In genomic region chr6:142387755-142388271, GRCm38 (mm10) we compare ENCODE assay signal across 7 mouse cellular contexts. TPM values are rescaled to one million over a fixed set of nuclear protein-coding genes. Genes with fewer than 3 reads are reported as not detected.
DNase-seq lines count a peak whose midpoint lies in the region; ATAC-seq lines count a peak whose summit lies in the region.

No protein-coding gene starts in this region.

- peak overlapping the region; percentile 73 for H3K4me2 ChIP-seq in embryonic facial prominence, embryonic 13.5 days
- H3K4me2 ChIP-seq in limb, embryonic 12.5 days = peak overlapping the region; percentile 68
- H3K4me2 ChIP-seq in stomach, embryonic 16.5 days (ENCODE audit: low read depth, low read length) = peak overlapping the region; percentile 65

- DNase-seq in spleen, postnatal 14 days (ENCODE audit: low spot score in 2 of 2) = no peak
- no peak for DNase-seq in gastrocnemius, postnatal 25 days

- H3K4me3 ChIP-seq in megakaryocyte, embryonic 14.5 days (replicated peaks) = peak overlapping the region; percentile 99
- H3K4me3 ChIP-seq in embryonic facial prominence, embryonic 13.5 days = peak overlapping the region; percentile 98
- H3K4me3 ChIP-seq in limb, embryonic 12.5 days (replicated peaks) = peak overlapping the region; percentile 98
- peak overlapping the region; percentile 69 for H3K4me3 ChIP-seq in stomach, embryonic 16.5 days (replicated peaks; ENCODE audit: low read length)

- peaks cover 35% of the 10 kb centered on the region for H3K36me3 ChIP-seq in megakaryocyte, embryonic 14.5 days (replicated peaks; ENCODE audit: low read length)
- peaks cover under 1% of the 10 kb centered on the region for H3K36me3 ChIP-seq in embryonic facial prominence, embryonic 13.5 days
- H3K36me3 ChIP-seq in limb, embryonic 12.5 days = peaks cover under 1% of the 10 kb centered on the region; the same call in 1 of the 2 replicates
- H3K36me3 ChIP-seq in stomach, embryonic 16.5 days (ENCODE audit: control insufficient read depth, insufficient read depth, low read length) = no peaks in the 10 kb centered on the region

- H3K4me1 ChIP-seq in megakaryocyte, embryonic 14.5 days = peaks cover 41% of the 10 kb centered on the region
- H3K4me1 ChIP-seq in embryonic facial prominence, embryonic 13.5 days = peaks cover 20% of the 10 kb centered on the region
- H3K4me1 ChIP-seq in limb, embryonic 12.5 days (replicated peaks) = peaks cover 27% of the 10 kb centered on the region
- H3K4me1 ChIP-seq in stomach, embryonic 16.5 days (ENCODE audit: control insufficient read depth, insufficient read depth, low read length) = peaks cover 4% of the 10 kb centered on the region; the same call in 1 of the 2 replicates

- no peaks in the 10 kb centered on the region for H3K27me3 ChIP-seq in megakaryocyte, embryonic 14.5 days (replicated peaks)
- H3K27me3 ChIP-seq in embryonic facial prominence, embryonic 13.5 days = no peaks in the 10 kb centered on the region
- no peaks in the 10 kb centered on the region for H3K27me3 ChIP-seq in limb, embryonic 12.5 days
- H3K27me3 ChIP-seq in stomach, embryonic 16.5 days (ENCODE audit: control insufficient read depth, insufficient read depth, low read length) = no peaks in the 10 kb centered on the region

- no peak for ATAC-seq in megakaryocyte, adult 5-6 weeks (ENCODE audit: poor library complexity, severe bottlenecking)
- no peak for ATAC-seq in embryonic facial prominence, embryonic 13.5 days (ENCODE audit: insufficient number of reproducible peaks, insufficient read depth, low FRiP score, low TSS enrichment, low read depth)
- ATAC-seq in limb, embryonic 12.5 days (ENCODE audit: insufficient number of reproducible peaks, insufficient read depth, low FRiP score, low TSS enrichment, low read depth) = no peak
- ATAC-seq in stomach, embryonic 16.5 days (ENCODE audit: insufficient read depth, low FRiP score) = no peak

- H3K27ac ChIP-seq in embryonic facial prominence, embryonic 13.5 days = no peak overlapping the region
- no peak overlapping the region for H3K27ac ChIP-seq in limb, embryonic 12.5 days
- H3K27ac ChIP-seq in stomach, embryonic 16.5 days (ENCODE audit: low read length) = no peak overlapping the region

- H3K9me3 ChIP-seq in megakaryocyte, embryonic 14.5 days = no peaks in the 10 kb centered on the region
- H3K9me3 ChIP-seq in embryonic facial prominence, embryonic 13.5 days = no peaks in the 10 kb centered on the region
- H3K9me3 ChIP-seq in limb, embryonic 12.5 days = no peaks in the 10 kb centered on the region
- no peaks in the 10 kb centered on the region for H3K9me3 ChIP-seq in stomach, embryonic 16.5 days (replicated peaks; ENCODE audit: control insufficient read depth, low read length)

- WGBS in embryonic facial prominence, embryonic 13.5 days = 18% methylated on average over 8 of the region's 8 CpGs
- 24% methylated on average over 8 of the region's 8 CpGs for WGBS in limb, embryonic 12.5 days
- 14% methylated on average over 8 of the region's 8 CpGs for WGBS in stomach, embryonic 16.5 days

- H3K9ac ChIP-seq in embryonic facial prominence, embryonic 13.5 days = peak overlapping the region; percentile 93
- H3K9ac ChIP-seq in limb, embryonic 12.5 days (replicated peaks) = peak overlapping the region; percentile 88
- H3K9ac ChIP-seq in stomach, embryonic 16.5 days (ENCODE audit: low read length) = peak overlapping the region; percentile 88

RNA-seq across cellular contexts. Expression of gene Golt1b, which starts 0.8 kb away (rescaled TPM):
- 19.9 TPM in 2 replicates for polyA plus RNA-seq in megakaryocyte, embryonic 14.5 days (2012; ENCODE audit: insufficient read depth, low replicate concordance)
- 26.3 and 27.7 TPM in 2 replicates for total RNA-seq in megakaryocyte, adult 5-6 weeks (2015)
- total RNA-seq in megakaryocyte, adult 5-6 weeks (2017) = 30.0 and 31.5 TPM in 2 replicates
- polyA plus RNA-seq in embryonic facial prominence, embryonic 13.5 days (2015; fragmentation: Nextera tagmentation; extraction: Ambion mirVana) = 121 and 125 TPM in 2 replicates
- 116 and 118 TPM in 2 replicates for polyA plus RNA-seq in limb, embryonic 12.5 days (2016; fragmentation: Nextera tagmentation; extraction: Ambion mirVana)
- polyA plus RNA-seq in stomach, embryonic 16.5 days (2015; fragmentation: Nextera tagmentation; extraction: Ambion mirVana) = 84.8 and 91.8 TPM in 2 replicates
- 10 to 100 TPM; 13.0 to 16.5 TPM for total RNA-seq in gastrocnemius, postnatal 25 days (2021)

RNA-seq across cellular contexts. Expression of gene Recql, which starts 0.9 kb away (rescaled TPM):
- polyA plus RNA-seq in megakaryocyte, embryonic 14.5 days (2012; ENCODE audit: insufficient read depth, low replicate concordance) = 2.8 TPM in 1 of 2 replicates, not detected in the other
- total RNA-seq in megakaryocyte, adult 5-6 weeks (2015) = 31.5 and 35.0 TPM in 2 replicates
- total RNA-seq in megakaryocyte, adult 5-6 weeks (2017) = 32.1 and 50.3 TPM in 2 replicates
- polyA plus RNA-seq in embryonic facial prominence, embryonic 13.5 days (2015; fragmentation: Nextera tagmentation; extraction: Ambion mirVana) = 30.1 and 31.3 TPM in 2 replicates
- polyA plus RNA-seq in limb, embryonic 12.5 days (2016; fragmentation: Nextera tagmentation; extraction: Ambion mirVana) = 29.7 and 32.2 TPM in 2 replicates
- 22.8 and 25.9 TPM in 2 replicates for polyA plus RNA-seq in stomach, embryonic 16.5 days (2015; fragmentation: Nextera tagmentation; extraction: Ambion mirVana)
- 1 to 10 TPM; 4.1 to 4.7 TPM for total RNA-seq in gastrocnemius, postnatal 25 days (2021)

RNA-seq across cellular contexts. Expression of gene Spx, which starts 25.4 kb away (rescaled TPM):
- polyA plus RNA-seq in megakaryocyte, embryonic 14.5 days (2012; ENCODE audit: insufficient read depth, low replicate concordance) = 0.48 TPM in 1 of 2 replicates, not detected in the other
- not detected in 2 replicates for total RNA-seq in megakaryocyte, adult 5-6 weeks (2015)
- 0.26 TPM in 1 of 2 replicates, not detected in the other for total RNA-seq in megakaryocyte, adult 5-6 weeks (2017)
- 1.2 and 1.4 TPM in 2 replicates for polyA plus RNA-seq in embryonic facial prominence, embryonic 13.5 days (2015; fragmentation: Nextera tagmentation; extraction: Ambion mirVana)
- polyA plus RNA-seq in limb, embryonic 12.5 days (2016; fragmentation: Nextera tagmentation; extraction: Ambion mirVana) = 1.2 and 1.7 TPM in 2 replicates
- polyA plus RNA-seq in stomach, embryonic 16.5 days (2015; fragmentation: Nextera tagmentation; extraction: Ambion mirVana) = 0.41 and 0.67 TPM in 2 replicates
- total RNA-seq in gastrocnemius, postnatal 25 days (2021) = 1 to 10 TPM in 1 of 2 experiments, not detected in 1; 1.0 TPM

RNA-seq across cellular contexts. Expression of gene Pyroxd1, which starts 42.4 kb away (rescaled TPM):
- 0.78 and 0.97 TPM in 2 replicates for polyA plus RNA-seq in megakaryocyte, embryonic 14.5 days (2012; ENCODE audit: insufficient read depth, low replicate concordance)
- total RNA-seq in megakaryocyte, adult 5-6 weeks (2015) = 12.3 and 12.7 TPM in 2 replicates
- total RNA-seq in megakaryocyte, adult 5-6 weeks (2017) = 13.5 and 13.8 TPM in 2 replicates
- 19.4 and 21.4 TPM in 2 replicates for polyA plus RNA-seq in embryonic facial prominence, embryonic 13.5 days (2015; fragmentation: Nextera tagmentation; extraction: Ambion mirVana)
- 17.1 and 17.6 TPM in 2 replicates for polyA plus RNA-seq in limb, embryonic 12.5 days (2016; fragmentation: Nextera tagmentation; extraction: Ambion mirVana)
- 18.5 and 19.0 TPM in 2 replicates for polyA plus RNA-seq in stomach, embryonic 16.5 days (2015; fragmentation: Nextera tagmentation; extraction: Ambion mirVana)
- 1 to 10 TPM; 5.9 to 8.0 TPM for total RNA-seq in gastrocnemius, postnatal 25 days (2021)
